Mouse (Mus musculus) bone marrow macrophage, adult 2 months (primary cell): ENCODE data around the gene Anapc4. TPM values are rescaled to one million over a fixed set of nuclear protein-coding genes. Genes with fewer than 3 reads are reported as not detected.

Source experiments
- H3K27ac ChIP-seq: 2 replicates; pipeline ENCODE4 v1.5.1; 2012; ENCODE audit warnings: low read depth, low read length; ENCODE audit not compliant: insufficient read depth
- H3K4me1 ChIP-seq: 2 replicates; pipeline ENCODE4 v1.6.1; 2012; ENCODE audit warnings: low read length; ENCODE audit not compliant: control insufficient read depth, insufficient read depth
- H3K4me3 ChIP-seq: 2 replicates; pipeline ENCODE4 v1.5.1; 2012; ENCODE audit warnings: mild to moderate bottlenecking, low read length, moderate library complexity; ENCODE audit not compliant: insufficient read depth
- CTCF ChIP-seq: IDR thresholded peaks from 2 replicates; pipeline ENCODE4 v1.5.1; 2012; ENCODE audit warnings: low read depth, mild to moderate bottlenecking, low read length, moderate library complexity
- POLR2A ChIP-seq: IDR thresholded peaks from 2 replicates; pipeline ENCODE4 v1.6.1; 2012; ENCODE audit warnings: mild to moderate bottlenecking, low read depth, low read length, borderline replicate concordance
- polyA plus RNA-seq: library from polyadenylated mRNA; stranded (reverse); fragments of >200 nt; gene quantifications from 2 replicates; pipeline ENCODE4 v1.2.4, GENCODE M21; 2012; ENCODE audit not compliant: missing spikeins, insufficient read depth, insufficient read length

The Anapc4 gene
- polyA plus RNA-seq, 1 experiment, result 48.4 TPM

GRCm38 (mm10) chr5:52865825-52866224, 32.0 kb downstream of the Anapc4 start:
- Histone ChIP-seq H3K4me3 (peak overlapping the region; percentile 24; the same call in 1 of the 2 replicates), H3K4me1 (peaks cover 11% of the 10 kb centered on the region), H3K27ac (peak overlapping the region; percentile 44; the same call in 1 of the 2 replicates)
- TF ChIP-seq CTCF (no peak), POLR2A (no peak)

- peaks cover 11% of the 10 kb centered on the region for H3K4me1 ChIP-seq
- H3K27ac ChIP-seq, result peak overlapping the region; percentile 59
- H3K4me3 ChIP-seq, result peak overlapping the region; percentile 55
- TF ChIP-seq CTCF, result no peak
- no peak for TF ChIP-seq POLR2A
Measured at GRCm38 (mm10) chr5:52866361-52867155, 32.7 kb downstream of the Anapc4 start.

- Histone ChIP-seq H3K4me3 (no peak overlapping the region), H3K4me1 (peaks cover 11% of the 10 kb centered on the region), H3K27ac (no peak overlapping the region)
- TF ChIP-seq CTCF (no peak), POLR2A (no peak)
Measured at GRCm38 (mm10) chr5:52868918-52869703, 35.3 kb downstream of the Anapc4 start.

DNA sequence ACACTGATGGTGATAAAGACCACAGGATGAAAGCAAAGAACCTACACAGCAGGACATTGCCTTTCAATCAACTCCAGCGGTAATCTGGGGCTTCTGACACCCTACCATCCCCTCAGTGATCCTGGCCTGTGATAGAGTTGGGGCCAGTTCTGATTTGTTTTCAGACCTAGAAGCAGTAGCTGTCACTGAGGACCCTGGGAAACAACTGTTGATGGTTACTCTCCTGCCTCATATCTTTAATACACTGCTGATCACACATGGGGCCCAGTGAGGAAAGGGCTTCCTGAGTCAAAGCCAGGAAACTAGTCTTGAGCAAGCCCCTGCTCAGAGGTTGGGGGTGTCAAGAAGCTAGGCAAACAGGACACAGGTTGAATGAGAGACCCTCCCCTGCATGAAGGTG, 37.6 kb downstream of the Anapc4 start:
- no peak for TF ChIP-seq CTCF
- no peak for TF ChIP-seq POLR2A
- H3K27ac ChIP-seq, result no peak overlapping the region
- peaks cover 4% of the 10 kb centered on the region for H3K4me1 ChIP-seq
- H3K4me3 ChIP-seq, result no peak overlapping the region

DNA sequence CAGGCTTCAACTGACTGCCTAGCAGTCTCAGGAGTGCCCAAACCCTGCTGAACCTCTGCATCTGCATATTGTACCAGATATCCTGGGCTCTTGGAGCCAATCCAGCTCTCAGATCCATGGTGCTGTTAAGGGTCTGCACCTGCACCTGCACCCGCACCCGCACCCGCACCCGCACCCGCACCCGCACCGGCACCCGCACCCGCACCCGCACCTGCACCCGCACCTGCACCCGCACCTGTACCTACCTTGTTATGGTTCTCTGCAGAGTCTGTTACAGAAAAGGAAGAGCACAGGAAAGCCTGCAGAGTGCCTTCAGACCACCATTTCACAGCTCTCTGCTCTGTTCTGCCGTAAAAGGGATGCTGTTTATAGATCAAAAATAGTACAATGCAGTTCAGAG, 38.2 kb downstream of the Anapc4 start:
- no peaks in the 10 kb centered on the region for H3K4me1 ChIP-seq
- H3K27ac ChIP-seq, result no peak overlapping the region
- no peak for TF ChIP-seq POLR2A
- no peak for TF ChIP-seq CTCF
- no peak overlapping the region for H3K4me3 ChIP-seq

GRCm38 (mm10) chr5:52878847-52879246, 45.0 kb downstream of the Anapc4 start:
- no peak overlapping the region for H3K4me3 ChIP-seq
- no peaks in the 10 kb centered on the region for H3K4me1 ChIP-seq
- no peak overlapping the region for H3K27ac ChIP-seq
- TF ChIP-seq POLR2A (no peak), CTCF (peak; percentile 50; the same call in 1 of the 2 replicates)

DNA sequence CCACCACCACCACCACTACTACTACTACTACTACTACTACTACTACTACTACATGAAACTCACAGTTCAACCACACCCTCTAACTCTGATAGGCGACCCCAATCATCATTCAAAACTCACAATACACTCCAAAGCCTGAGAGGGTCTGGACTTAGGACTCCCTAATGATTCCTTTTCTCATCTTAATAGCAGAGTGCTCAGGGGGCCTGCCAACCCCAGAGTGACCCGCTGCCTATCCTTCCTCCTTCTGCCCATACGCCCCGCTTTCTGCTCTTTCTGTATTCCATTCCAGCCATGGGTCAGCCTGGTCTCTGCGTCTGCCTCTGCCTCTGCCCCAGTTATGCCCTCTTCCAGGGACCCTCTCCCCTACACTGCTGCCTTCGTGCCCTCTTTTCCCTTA, 46.1 kb downstream of the Anapc4 start:
- Histone ChIP-seq H3K4me1 (no peaks in the 10 kb centered on the region), H3K27ac (no peak overlapping the region), H3K4me3 (no peak overlapping the region)
- TF ChIP-seq CTCF (no peak), POLR2A (no peak)

DNA sequence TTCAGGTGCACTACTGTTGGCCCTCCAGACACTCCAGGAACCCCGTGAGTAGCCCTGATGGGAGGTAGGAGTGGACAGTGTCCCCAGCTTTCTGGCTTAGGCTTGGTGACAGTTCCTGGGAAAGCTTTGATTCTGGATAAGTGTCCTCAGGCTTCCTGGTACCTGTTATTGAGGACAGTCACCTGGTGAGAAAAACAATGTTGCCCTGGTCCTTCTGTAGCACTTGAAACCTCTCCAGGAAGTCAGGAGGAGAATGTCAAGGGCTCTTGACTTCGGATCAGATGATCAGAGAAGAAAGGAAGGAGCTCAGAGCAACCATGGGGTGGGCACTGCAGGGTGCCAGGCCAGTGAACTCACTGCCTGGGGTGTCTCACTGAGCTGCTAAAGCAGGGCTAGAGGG, 48.6 kb downstream of the Anapc4 start:
- TF ChIP-seq POLR2A (no peak), CTCF (no peak)
- H3K4me1 ChIP-seq, result no peaks in the 10 kb centered on the region
- H3K4me3 ChIP-seq, result no peak overlapping the region
- H3K27ac ChIP-seq, result no peak overlapping the region

- TF ChIP-seq POLR2A, result no peak
- peak; percentile 50; the same call in 1 of the 2 replicates for TF ChIP-seq CTCF
- Histone ChIP-seq H3K27ac (no peak overlapping the region), H3K4me1 (no peaks in the 10 kb centered on the region), H3K4me3 (no peak overlapping the region)
Measured at GRCm38 (mm10) chr5:52887085-52887484, 53.3 kb downstream of the Anapc4 start.

GRCm38 (mm10) chr5:52889919-52890318, 56.1 kb downstream of the Anapc4 start:
- Histone ChIP-seq H3K4me3 (no peak overlapping the region), H3K4me1 (no peaks in the 10 kb centered on the region), H3K27ac (no peak overlapping the region)
- TF ChIP-seq POLR2A (no peak), CTCF (no peak)
